Mouse (Mus musculus): ENCODE results near the gene Pus10.

DNA sequence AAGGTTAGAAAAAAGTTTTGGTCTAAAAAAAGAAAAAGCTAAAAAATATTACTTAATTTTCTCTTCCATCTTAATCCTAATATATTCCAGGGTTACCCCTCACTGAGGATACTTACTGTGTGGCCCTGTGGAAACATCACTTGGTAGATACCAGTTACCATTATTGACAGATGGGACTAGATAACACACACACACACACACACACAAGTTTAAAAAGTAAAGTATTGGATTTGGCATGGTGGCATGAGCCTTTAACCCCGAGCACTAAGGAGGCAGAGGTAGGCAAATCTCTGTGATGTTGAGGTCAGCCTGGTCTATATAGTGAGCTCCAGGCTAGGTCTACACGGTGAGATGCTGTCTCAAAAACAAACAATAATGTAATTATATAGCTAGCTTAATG is 62.7 kb downstream of the Pus10 start:
- no peak for TF ChIP-seq CTCF (conservative IDR thresholded peaks at IDR 0.05; ENCODE audit: low read length)
- TF ChIP-seq NANOG (IDR thresholded peaks at IDR 0.05; ENCODE audit: borderline replicate concordance, low read length) = no peak
- no peak for TF ChIP-seq POU5F1 (IDR thresholded peaks at IDR 0.05; ENCODE audit: borderline replicate concordance, low read length)
